Mouse (Mus musculus): ENCODE measurements at regions not wholly inside any gene's neighbourhood (a gene's known extent, or its start where the extent isn't known, plus 50 kb on each side); places are given as distances from the start of the nearest gene placed in this dataset.

DNA sequence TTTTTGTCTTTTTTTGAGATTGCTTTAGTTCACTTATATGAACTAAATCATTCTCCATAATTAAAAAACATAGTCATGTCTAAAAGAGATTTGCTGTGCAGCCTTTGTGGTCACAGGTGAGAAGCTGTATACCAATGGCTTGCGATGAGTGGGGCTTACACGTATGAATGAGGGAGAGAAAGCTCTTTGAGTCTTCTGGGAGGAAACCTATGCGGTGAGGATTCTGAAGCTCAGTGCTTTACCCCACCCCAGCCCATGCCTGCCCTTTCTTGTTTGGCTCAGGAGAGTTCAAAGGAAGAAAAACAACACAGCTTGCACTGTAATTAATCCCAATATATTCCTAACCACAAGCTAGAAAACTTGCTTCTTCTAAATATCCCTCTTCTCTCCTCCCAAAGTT, 53.4 kb upstream of the Mbnl1 start:
- TF ChIP-seq GATA1 (IDR thresholded peaks at IDR 0.05; ENCODE audit: low read length): no peak
